Mouse (Mus musculus) embryo, embryonic 10 days (tissue): ENCODE data around the gene Ifit2.
"Not testable (repeated sequence)": the region's sequence is repeated elsewhere in the genome, so short reads cannot be mapped to it uniquely, and the experiment has no call there.

Experiments used
- DNase-seq: peaks from one replicate; pipeline ENCODE4 v3.0.0-alpha.2; 2015; ENCODE audit warnings: low spot score

The Ifit2 gene

GRCm38 (mm10) chr19:34547976-34548375, 2.5 kb upstream of the Ifit2 start:
- peak; percentile 74 for DNase-seq

- no peak for DNase-seq
These were observed 325 bp upstream of the Ifit2 start for GRCm38 (mm10) chr19:34550205-34550533.

- DNase-seq: no peak
These were observed 1.5 kb downstream of the Ifit2 start for GRCm38 (mm10) chr19:34551981-34552380.

- DNase-seq: no peak
These were observed 2.5 kb downstream of the Ifit2 start for GRCm38 (mm10) chr19:34553021-34553420.

GRCm38 (mm10) chr19:34553522-34553921, 3.0 kb downstream of the Ifit2 start:
- no peak for DNase-seq

GRCm38 (mm10) chr19:34554061-34554460, 3.6 kb downstream of the Ifit2 start:
- no peak for DNase-seq

GRCm38 (mm10) chr19:34556621-34557020, 6.1 kb downstream of the Ifit2 start:
- DNase-seq: no peak

GRCm38 (mm10) chr19:34562556-34562955, 12.1 kb downstream of the Ifit2 start:
- no peak for DNase-seq

GRCm38 (mm10) chr19:34566178-34566784, 15.8 kb downstream of the Ifit2 start:
- no peak for DNase-seq

GRCm38 (mm10) chr19:34568988-34569895, 18.7 kb downstream of the Ifit2 start:
- DNase-seq: no peak

- DNase-seq: no peak
These were observed 19.5 kb downstream of the Ifit2 start for GRCm38 (mm10) chr19:34569896-34570476.

- no peak for DNase-seq
These were observed 20.6 kb downstream of the Ifit2 start for GRCm38 (mm10) chr19:34571080-34571479.

- no peak for DNase-seq
These were observed 23.2 kb downstream of the Ifit2 start for GRCm38 (mm10) chr19:34573650-34574049.

- DNase-seq: no peak
These were observed 26.6 kb downstream of the Ifit2 start for GRCm38 (mm10) chr19:34577121-34577520.

GRCm38 (mm10) chr19:34582696-34583095, 32.2 kb downstream of the Ifit2 start:
- not testable (repeated sequence) for DNase-seq

GRCm38 (mm10) chr19:34583126-34583766, 32.8 kb downstream of the Ifit2 start, which contains the start of gene Ifit3:
TSS of gene Ifit3 (plus strand) at chr19:34583531.
- not testable (repeated sequence) for DNase-seq

GRCm38 (mm10) chr19:34585740-34586458, 35.4 kb downstream of the Ifit2 start:
- not testable (repeated sequence) for DNase-seq

GRCm38 (mm10) chr19:34587898-34588692, 37.6 kb downstream of the Ifit2 start:
- not testable (repeated sequence) for DNase-seq

GRCm38 (mm10) chr19:34588959-34589358, 38.5 kb downstream of the Ifit2 start:
- DNase-seq: no peak

- no peak for DNase-seq
These were observed 43.0 kb downstream of the Ifit2 start for GRCm38 (mm10) chr19:34593456-34593855.

GRCm38 (mm10) chr19:34594523-34594922, 44.0 kb downstream of the Ifit2 start:
- not testable (repeated sequence) for DNase-seq
